Mouse (Mus musculus): ENCODE measurements around the gene H2-T22.

DNA sequence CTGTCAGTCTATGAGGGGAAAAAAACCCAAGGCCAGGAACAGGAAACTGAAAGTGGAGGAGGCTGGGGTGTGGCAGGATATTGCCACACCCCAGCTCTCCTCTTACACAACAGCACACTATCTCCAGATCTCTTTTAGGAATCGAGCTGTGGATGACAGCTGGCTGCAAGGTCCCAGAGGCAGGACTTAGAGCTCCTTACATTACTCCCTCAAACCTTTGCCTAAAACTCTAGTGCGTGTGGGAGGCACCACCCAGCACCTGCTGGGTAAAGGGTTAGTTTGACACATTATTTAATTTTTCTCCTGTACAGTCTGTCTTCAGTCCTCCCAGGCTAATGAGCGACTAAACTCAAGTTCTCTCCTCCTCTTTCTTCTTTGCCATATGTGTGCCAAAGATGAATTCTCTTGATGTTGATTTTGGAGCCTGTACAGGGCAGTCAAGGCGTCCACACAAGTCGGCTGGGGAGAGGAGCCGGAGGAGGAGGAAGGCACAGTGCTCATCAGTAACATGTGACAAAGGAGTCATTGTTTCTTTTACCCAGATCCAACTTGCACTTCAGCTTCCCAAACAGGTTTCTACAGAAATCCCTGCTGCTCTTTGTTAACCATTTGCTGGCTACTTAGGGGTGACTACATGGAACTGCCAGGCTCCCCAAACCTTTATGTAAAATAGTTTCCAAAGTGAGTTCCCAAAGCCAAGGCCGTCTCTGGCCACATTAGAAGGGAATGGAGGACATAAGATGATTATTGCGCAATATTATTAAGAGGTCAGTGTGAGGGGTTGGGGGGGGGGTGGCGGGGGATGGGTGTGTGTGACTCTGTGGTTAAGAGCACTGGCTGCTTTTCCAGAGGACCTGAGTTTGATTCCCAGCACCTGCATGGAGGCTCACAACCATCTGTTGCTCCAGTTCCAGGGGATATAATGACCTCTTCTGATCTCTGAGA is 18.6 kb downstream of the H2-T22 start:
- TF ChIP-seq CTCF (IDR thresholded peaks at IDR 0.05) (no peak), EP300 (IDR thresholded peaks at IDR 0.05) (peak; percentile 88)
